Mouse (Mus musculus) embryonic facial prominence, embryonic 10.5 days (tissue): ENCODE data around the gene Wdr43. TPM values are rescaled to one million over a fixed set of nuclear protein-coding genes. Genes with fewer than 3 reads are reported as not detected.

Experiments
- DNase-seq: peaks from one replicate; pipeline ENCODE4 v3.0.0-alpha.2; 2017; ENCODE audit warnings: low spot score
- H3K27ac ChIP-seq: fragments of 300-500 bp; sonication (generic); replicated peaks from 2 replicates; pipeline ENCODE4 v1.5.1; 2016; ENCODE audit warnings: mild to moderate bottlenecking
- H3K27me3 ChIP-seq: fragments of 300-500 bp; sonication (generic); replicated peaks from 2 replicates; pipeline ENCODE4 v1.6.1; 2016; ENCODE audit warnings: low read depth, mild to moderate bottlenecking; ENCODE audit not compliant: poor library complexity, severe bottlenecking
- H3K36me3 ChIP-seq: fragments of 300-500 bp; sonication (generic); replicated peaks from 2 replicates; pipeline ENCODE4 v1.6.1; 2016; ENCODE audit warnings: mild to moderate bottlenecking, moderate library complexity
- H3K4me1 ChIP-seq: fragments of 300-500 bp; sonication (generic); 2 replicates; pipeline ENCODE4 v1.6.1; 2016
- H3K4me3 ChIP-seq: fragments of 300-500 bp; sonication (generic); 2 replicates; pipeline ENCODE4 v1.5.1; 2016; ENCODE audit warnings: mild to moderate bottlenecking, moderate library complexity
- H3K9me3 ChIP-seq: fragments of 300-500 bp; sonication (generic); 2 replicates; pipeline ENCODE4 v1.6.1; 2016; ENCODE audit warnings: mild to moderate bottlenecking
- WGBS: fragments of 180-500 bp; shearing (Covaris S2); methylation state at CpG from one replicate; pipeline ENCODE4 v1.1.7; 2016; 5-methylcytosine and 5-hydroxymethylcytosine counted together
- polyA plus RNA-seq: library from polyadenylated mRNA; unstranded; fragments of >200 nt; fragmentation: Nextera tagmentation; extraction: Ambion mirVana; gene quantifications from 2 replicates; pipeline ENCODE4 v1.2.1, GENCODE M21; 2016

The Wdr43 gene
- polyA plus RNA-seq, 1 experiment from 2014 or later, result 111 TPM

- WGBS, result 85% methylated on average over 5 of the region's 5 CpGs
- no peak for DNase-seq
- H3K4me3 ChIP-seq, result no peak overlapping the region
Measured at GRCm38 (mm10) chr17:71669511-71669910, 53.8 kb downstream of the Wdr43 start.

DNA sequence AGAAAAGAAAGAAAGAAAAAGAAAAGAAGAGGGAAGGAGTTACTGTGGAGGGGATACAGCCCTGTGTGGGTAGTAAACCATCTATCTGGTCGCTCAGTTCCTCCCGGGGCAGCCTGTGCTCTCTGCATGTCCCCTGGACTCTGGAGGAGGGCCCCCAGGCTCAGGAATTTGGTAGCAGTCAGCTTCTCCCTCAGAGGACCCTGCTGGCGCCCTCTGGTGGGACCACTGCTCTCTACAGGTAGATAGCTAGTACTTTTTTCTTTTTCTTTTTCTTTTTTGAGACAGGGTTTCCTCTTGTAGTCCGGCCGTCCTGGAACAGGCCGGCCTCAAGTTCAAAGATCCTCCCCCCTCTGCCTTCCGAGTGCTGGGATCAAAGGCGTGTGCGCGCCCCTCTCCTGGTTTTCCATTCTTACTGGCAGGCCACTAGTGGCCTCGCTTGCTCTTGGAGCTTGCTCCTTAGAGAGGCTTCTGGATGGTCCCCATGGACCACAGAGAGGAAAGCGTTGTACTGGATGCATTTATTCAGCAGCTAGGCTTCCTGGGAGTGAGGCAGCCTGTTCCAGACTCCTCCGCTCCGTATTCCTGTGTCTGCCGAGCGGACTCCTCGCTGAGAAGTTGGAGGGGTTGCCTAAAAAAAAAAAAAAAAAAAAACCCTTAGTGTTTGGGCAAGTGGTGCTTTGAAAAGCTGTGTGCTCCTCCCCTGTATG lies 56.3 kb downstream of the Wdr43 start:
- Histone ChIP-seq H3K27ac (no peak overlapping the region), H3K27me3 (no peaks in the 10 kb centered on the region), H3K4me3 (no peak overlapping the region), H3K36me3 (no peaks in the 10 kb centered on the region), H3K9me3 (no peaks in the 10 kb centered on the region; the same call in 1 of the 2 replicates), H3K4me1 (peaks cover 14% of the 10 kb centered on the region)
- peak; percentile 69 for DNase-seq
- 55% methylated on average over 17 of the region's 17 CpGs for WGBS

More at GRCm38 (mm10) chr17:71669511-71669910, 53.8 kb downstream of the Wdr43 start:
- Histone ChIP-seq H3K9me3 (no peaks in the 10 kb centered on the region; the same call in 1 of the 2 replicates), H3K27ac (no peak overlapping the region), H3K36me3 (no peaks in the 10 kb centered on the region), H3K4me1 (peaks cover 6% of the 10 kb centered on the region), H3K27me3 (no peaks in the 10 kb centered on the region)

DNA sequence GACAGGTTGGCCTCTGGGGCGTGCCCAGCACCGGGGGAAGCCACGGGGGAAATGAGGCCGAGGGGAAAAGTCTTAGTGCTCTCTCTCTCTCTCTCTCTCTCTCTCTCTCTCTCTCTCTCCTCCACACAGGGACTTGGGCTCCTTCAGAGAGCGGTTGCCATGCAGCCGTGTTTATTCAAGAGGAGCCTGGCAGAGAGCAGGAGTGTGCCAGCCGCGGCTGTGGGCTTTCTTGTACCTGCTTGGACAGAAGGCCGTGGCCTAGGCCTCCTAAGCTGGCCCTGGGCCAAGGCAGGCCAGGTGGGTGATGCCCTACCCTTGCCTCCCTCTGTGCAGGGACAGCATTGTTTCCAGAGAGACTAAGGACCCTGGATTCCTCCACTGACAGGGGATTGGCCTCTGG lies 57.4 kb downstream of the Wdr43 start, which contains the start of gene Togaram2:
Gene Togaram2 (plus strand): TSS at position 170 of the 400 bp plus-strand sequence.
- Histone ChIP-seq H3K27ac (0 out of 2 replicates have a peak within 1 kb of the TSS, but pooled peaks have one; percentile 24), H3K9me3 (no peaks in the 10 kb centered on the region; the same call in 1 of the 2 replicates), H3K36me3 (no peaks in the 10 kb centered on the region), H3K4me1 (peaks cover 14% of the 10 kb centered on the region), H3K4me3 (no peak within 1 kb of the TSS), H3K27me3 (no peaks in the 10 kb centered on the region)
- no peak for DNase-seq
- 62% methylated on average over 9 of the region's 9 CpGs for WGBS

DNA sequence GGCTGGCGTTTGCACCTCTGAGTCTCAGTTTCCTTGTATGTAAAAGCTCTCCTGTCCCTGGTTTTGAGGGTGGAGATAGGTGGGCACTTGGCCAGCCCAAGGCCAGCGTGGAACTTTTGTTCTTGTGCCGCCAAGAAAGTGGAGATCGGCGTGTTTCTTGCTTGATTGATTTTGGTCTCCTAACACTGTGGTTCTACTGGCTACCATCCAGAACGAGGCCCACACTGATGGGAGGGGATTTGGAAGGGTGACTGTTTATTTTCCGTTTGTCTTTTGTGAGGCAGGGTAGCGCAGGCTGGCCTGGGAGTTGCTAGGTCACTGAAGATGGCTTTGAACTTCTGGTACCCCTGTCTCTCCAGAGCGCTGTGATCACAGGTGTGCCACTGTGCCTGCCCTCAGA lies 58.2 kb downstream of the Wdr43 start:
- peaks cover 14% of the 10 kb centered on the region for H3K4me1 ChIP-seq
- H3K27ac ChIP-seq, result no peak overlapping the region
- H3K36me3 ChIP-seq, result no peaks in the 10 kb centered on the region
- WGBS, result 87% methylated on average over 9 of the region's 9 CpGs
- DNase-seq, result no peak
- no peaks in the 10 kb centered on the region; the same call in 1 of the 2 replicates for H3K9me3 ChIP-seq
- H3K27me3 ChIP-seq, result no peaks in the 10 kb centered on the region
- H3K4me3 ChIP-seq, result no peak overlapping the region

- 93% methylated on average over 18 of the region's 18 CpGs for WGBS
- Histone ChIP-seq H3K4me3 (no peak overlapping the region), H3K27me3 (no peaks in the 10 kb centered on the region), H3K36me3 (no peaks in the 10 kb centered on the region), H3K9me3 (no peaks in the 10 kb centered on the region), H3K4me1 (peaks cover 14% of the 10 kb centered on the region), H3K27ac (no peak overlapping the region)
- DNase-seq, result no peak
Measured at GRCm38 (mm10) chr17:71674886-71675285, 59.2 kb downstream of the Wdr43 start.

GRCm38 (mm10) chr17:71681666-71682065 lies 66.0 kb downstream of the Wdr43 start:
- peak; percentile 29 for DNase-seq

DNA sequence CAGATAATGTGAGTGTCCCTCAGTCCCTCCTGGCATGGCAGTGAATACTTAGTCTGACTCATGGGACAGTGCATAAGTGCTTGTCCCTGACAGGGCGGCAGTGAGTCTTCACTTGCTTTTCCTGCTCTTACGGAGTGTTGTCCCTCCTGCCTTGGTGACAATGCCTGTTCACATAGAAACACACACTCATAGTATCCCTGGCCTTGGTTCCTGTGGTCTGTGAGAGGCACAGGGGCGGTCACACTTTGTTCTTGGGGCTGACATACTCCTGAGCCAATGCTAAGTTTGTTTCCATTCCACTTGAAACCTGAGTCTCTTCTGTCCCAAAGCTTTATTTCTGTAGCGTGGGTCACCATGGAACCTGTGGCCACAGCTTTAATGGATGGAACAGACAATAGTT lies 66.7 kb downstream of the Wdr43 start:
- H3K4me1 ChIP-seq, result peaks cover 16% of the 10 kb centered on the region; the same call in 1 of the 2 replicates
- H3K9me3 ChIP-seq, result no peaks in the 10 kb centered on the region
- 82% methylated on average over 4 of the region's 4 CpGs for whole genome bisulfite sequencing
- no peaks in the 10 kb centered on the region for H3K36me3 ChIP-seq
- no peaks in the 10 kb centered on the region for H3K27me3 ChIP-seq
- no peak for DNase-seq
- H3K27ac ChIP-seq, result no peak overlapping the region
- no peak overlapping the region for H3K4me3 ChIP-seq

More at GRCm38 (mm10) chr17:71681666-71682065, 66.0 kb downstream of the Wdr43 start:
- H3K4me1 ChIP-seq, result peaks cover 16% of the 10 kb centered on the region; the same call in 1 of the 2 replicates
- no peak overlapping the region for H3K4me3 ChIP-seq
- H3K27ac ChIP-seq, result no peak overlapping the region
- no peaks in the 10 kb centered on the region for H3K27me3 ChIP-seq
- H3K9me3 ChIP-seq, result no peaks in the 10 kb centered on the region
- WGBS, result 80% methylated on average over 14 of the region's 14 CpGs
- H3K36me3 ChIP-seq, result no peaks in the 10 kb centered on the region

GRCm38 (mm10) chr17:71683281-71683680 lies 67.6 kb downstream of the Wdr43 start:
- H3K27ac ChIP-seq, result no peak overlapping the region
- WGBS, result 91% methylated on average over 6 of the region's 6 CpGs

GRCm38 (mm10) chr17:71684103-71684608 lies 68.5 kb downstream of the Wdr43 start:
- no peaks in the 10 kb centered on the region for H3K36me3 ChIP-seq
- peaks cover 16% of the 10 kb centered on the region; the same call in 1 of the 2 replicates for H3K4me1 ChIP-seq
- no peak overlapping the region for H3K27ac ChIP-seq
- WGBS, result 62% methylated on average over 5 of the region's 5 CpGs
- no peak overlapping the region for H3K4me3 ChIP-seq
- no peak for DNase-seq
- H3K9me3 ChIP-seq, result no peaks in the 10 kb centered on the region
- no peaks in the 10 kb centered on the region for H3K27me3 ChIP-seq

More at GRCm38 (mm10) chr17:71683281-71683680, 67.6 kb downstream of the Wdr43 start:
- no peaks in the 10 kb centered on the region for H3K27me3 ChIP-seq
- H3K9me3 ChIP-seq, result no peaks in the 10 kb centered on the region
- no peak for DNase-seq
- no peak overlapping the region for H3K4me3 ChIP-seq
- no peaks in the 10 kb centered on the region for H3K36me3 ChIP-seq
- H3K4me1 ChIP-seq, result peaks cover 16% of the 10 kb centered on the region; the same call in 1 of the 2 replicates

GRCm38 (mm10) chr17:71687436-71687835 lies 71.7 kb downstream of the Wdr43 start:
- H3K27me3 ChIP-seq, result no peaks in the 10 kb centered on the region
- 70% methylated on average over 9 of the region's 9 CpGs for WGBS
- no peak overlapping the region for H3K4me3 ChIP-seq
- no peak for DNase-seq
- no peaks in the 10 kb centered on the region for H3K9me3 ChIP-seq
- H3K4me1 ChIP-seq, result 0 out of 2 replicates have a peak, but pooled peaks cover 8% of the 10 kb centered on the region
- H3K36me3 ChIP-seq, result no peaks in the 10 kb centered on the region
- H3K27ac ChIP-seq, result no peak overlapping the region

DNA sequence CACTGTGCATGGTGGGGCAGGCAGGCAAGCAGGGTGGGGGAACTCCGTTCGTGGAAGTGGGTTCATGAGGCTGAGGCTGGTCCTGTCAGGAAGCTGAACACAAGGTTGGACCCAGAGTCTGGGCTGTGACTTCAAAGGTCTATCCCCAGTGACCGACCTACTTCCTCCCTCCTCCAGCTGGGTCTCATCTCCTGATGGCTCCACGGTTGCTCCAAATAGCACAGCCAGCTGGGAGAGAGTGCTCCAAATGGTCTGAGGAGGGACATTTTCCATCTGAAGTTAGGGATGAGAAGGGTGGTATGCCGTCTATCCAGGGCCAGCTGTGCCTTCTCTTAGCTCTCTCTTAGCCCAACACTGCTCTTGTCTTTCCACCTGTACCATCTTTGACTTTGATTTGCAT lies 74.2 kb downstream of the Wdr43 start:
- DNase-seq, result no peak
- 83% methylated on average over 5 of the region's 5 CpGs for WGBS
- H3K27me3 ChIP-seq, result no peaks in the 10 kb centered on the region
- no peak overlapping the region for H3K27ac ChIP-seq
- H3K9me3 ChIP-seq, result no peaks in the 10 kb centered on the region
- H3K4me1 ChIP-seq, result peaks cover 15% of the 10 kb centered on the region
- no peaks in the 10 kb centered on the region for H3K36me3 ChIP-seq
- no peak overlapping the region for H3K4me3 ChIP-seq

GRCm38 (mm10) chr17:71691361-71691875 lies 75.7 kb downstream of the Wdr43 start:
- H3K27ac ChIP-seq, result no peak overlapping the region

More at GRCm38 (mm10) chr17:71691361-71691875, 75.7 kb downstream of the Wdr43 start:
- DNase-seq, result no peak
- peaks cover 24% of the 10 kb centered on the region for H3K4me1 ChIP-seq
- no peaks in the 10 kb centered on the region for H3K27me3 ChIP-seq
- H3K4me3 ChIP-seq, result no peak overlapping the region
- no peaks in the 10 kb centered on the region for H3K36me3 ChIP-seq
- no peaks in the 10 kb centered on the region for H3K9me3 ChIP-seq
- 84% methylated on average over 11 of the region's 11 CpGs for WGBS
